Mouse (Mus musculus): ENCODE results near the gene Lrrc57. TPM values are rescaled to one million over a fixed set of nuclear protein-coding genes. Genes with fewer than 3 reads are reported as not detected.

Gene Lrrc57
- total RNA-seq, 2 experiments from 2014 or later: 1.3 to 12.0 TPM

GRCm38 (mm10) chr2:120558813-120559212, 50.5 kb downstream of the Lrrc57 start:
- ATAC-seq (replicated peaks; ENCODE audit: low FRiP score, poor library complexity, severe bottlenecking): no peak

GRCm38 (mm10) chr2:120556868-120557267, 52.5 kb downstream of the Lrrc57 start:
- no peak for ATAC-seq (replicated peaks; ENCODE audit: low FRiP score, poor library complexity, severe bottlenecking)

Other genes with a start within 250 kb of the Lrrc57 start
- 3.8 and 5.2 TPM in 2 replicates for gene Ganc, start 205.6 kb downstream of the Lrrc57 start, total RNA-seq (2015; ENCODE audit: low replicate concordance)
- 5.2 and 22.6 TPM in 2 replicates for gene Ganc, start 205.6 kb downstream of the Lrrc57 start, total RNA-seq (2017; ENCODE audit: low replicate concordance)
- 7.1 and 16.3 TPM in 2 replicates for gene Tmem87a, start 205.4 kb downstream of the Lrrc57 start, total RNA-seq (2015; ENCODE audit: low replicate concordance)
- gene Tmem87a, start 205.4 kb downstream of the Lrrc57 start, total RNA-seq (2017; ENCODE audit: low replicate concordance): 19.2 and 19.7 TPM in 2 replicates
- not detected in 2 replicates for gene Capn3, start 153.5 kb downstream of the Lrrc57 start, total RNA-seq (2015; ENCODE audit: low replicate concordance)
- gene Capn3, start 153.5 kb downstream of the Lrrc57 start, total RNA-seq (2017; ENCODE audit: low replicate concordance): 0.51 TPM in 1 of 2 replicates, not detected in the other
- 20.4 and 23.2 TPM in 2 replicates for gene Zfp106, start 45.7 kb downstream of the Lrrc57 start, total RNA-seq (2015; ENCODE audit: low replicate concordance)
- 25.0 and 39.2 TPM in 2 replicates for gene Zfp106, start 45.7 kb downstream of the Lrrc57 start, total RNA-seq (2017; ENCODE audit: low replicate concordance)
- 29.0 and 45.9 TPM in 2 replicates for gene Snap23, start 41.8 kb downstream of the Lrrc57 start, total RNA-seq (2015; ENCODE audit: low replicate concordance)
- gene Snap23, start 41.8 kb downstream of the Lrrc57 start, total RNA-seq (2017; ENCODE audit: low replicate concordance): 52.9 and 87.4 TPM in 2 replicates
- gene Haus2, start 137 bp downstream of the Lrrc57 start, total RNA-seq (2015; ENCODE audit: low replicate concordance): 4.2 and 7.9 TPM in 2 replicates
- gene Haus2, start 137 bp downstream of the Lrrc57 start, total RNA-seq (2017; ENCODE audit: low replicate concordance): 3.0 and 5.2 TPM in 2 replicates
- gene Stard9, start 19.6 kb upstream of the Lrrc57 start, total RNA-seq (2015; ENCODE audit: low replicate concordance): 0.84 and 7.1 TPM in 2 replicates
- gene Stard9, start 19.6 kb upstream of the Lrrc57 start, total RNA-seq (2017; ENCODE audit: low replicate concordance): 0.94 and 1.1 TPM in 2 replicates
- 5.4 and 18.4 TPM in 2 replicates for gene Cdan1, start 240.6 kb upstream of the Lrrc57 start, total RNA-seq (2015; ENCODE audit: low replicate concordance)
- gene Cdan1, start 240.6 kb upstream of the Lrrc57 start, total RNA-seq (2017; ENCODE audit: low replicate concordance): 12.5 and 14.1 TPM in 2 replicates
- gene Ttbk2, start 241.1 kb upstream of the Lrrc57 start, total RNA-seq (2015; ENCODE audit: low replicate concordance): 1.2 and 3.1 TPM in 2 replicates
- gene Ttbk2, start 241.1 kb upstream of the Lrrc57 start, total RNA-seq (2017; ENCODE audit: low replicate concordance): 1.1 and 1.4 TPM in 2 replicates